In the genomic region with DNA sequence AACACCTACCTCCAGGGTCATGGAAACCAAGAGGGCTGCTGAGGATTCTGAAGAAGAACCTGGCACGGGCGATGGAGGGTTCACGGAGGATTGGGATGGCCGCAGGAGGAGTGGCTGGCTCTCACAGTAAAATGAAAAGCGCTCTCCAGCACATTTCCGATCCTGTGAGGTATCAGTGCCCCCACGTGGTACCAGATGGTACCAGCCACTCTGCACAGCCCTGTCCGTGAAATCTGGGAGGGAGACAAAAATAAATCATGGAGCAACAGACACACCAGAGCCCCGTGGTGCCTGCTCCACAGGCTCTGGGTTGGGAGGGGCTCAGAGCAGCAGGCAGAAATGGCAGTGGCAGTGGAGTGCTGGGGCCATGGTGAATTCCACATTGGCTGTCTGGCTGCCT, we compare ENCODE assay signal across 9 mouse cellular contexts. TPM values are rescaled to one million over a fixed set of nuclear protein-coding genes. Genes with fewer than 3 reads are reported as not detected.
DNase-seq lines count a peak whose midpoint lies in the region; ATAC-seq and TF ChIP-seq lines count a peak whose summit lies in the region.
"Had no signal": no experiment of that assay in that cellular context is flagged by ENCODE, and none has a peak within 500 bp of the region (broad histone marks: within the 10 kb centered on the region; RNA-seq: fewer than 3 reads in every experiment).

No protein-coding gene starts in this region.

- WGBS in lung, embryonic 14.5 days: 17% methylated on average over 9 of the region's 9 CpGs

- H3K36me3 ChIP-seq in lung, embryonic 14.5 days (ENCODE audit: insufficient read depth): no peaks in the 10 kb centered on the region

- H3K9me3 ChIP-seq in lung, embryonic 14.5 days (ENCODE audit: low read depth, low read length): no peaks in the 10 kb centered on the region

- no peaks in the 10 kb centered on the region for H3K4me1 ChIP-seq in lung, embryonic 14.5 days (ENCODE audit: insufficient read depth)

- H3K27ac ChIP-seq in lung, embryonic 14.5 days (ENCODE audit: low read depth): no peak overlapping the region

- 0 out of 2 replicates have a peak, but pooled peaks cover 5% of the 10 kb centered on the region for H3K27me3 ChIP-seq in lung, embryonic 14.5 days (ENCODE audit: insufficient read depth, low read length)

- TF ChIP-seq CTCF in lung, embryonic 14.5 days (IDR thresholded peaks at IDR 0.05; ENCODE audit: low read depth): peak; percentile 60

- DNase-seq in lung, embryonic 14.5 days: peak; percentile 68
- no peak for DNase-seq in lung, postnatal 25 days (ENCODE audit: low spot score)
- DNase-seq in embryo, embryonic 11 days: peak; percentile 59
- DNase-seq in heart, postnatal 4 days: peak; percentile 58
- peak; percentile 50 for DNase-seq in left cerebral cortex, postnatal 4 days
- peak; percentile 56 for DNase-seq in retina, postnatal 1 day
- DNase-seq in gastrocnemius, adult 8-10 months (ENCODE audit: low spot score in 2 of 2): no peak
- no peak for DNase-seq in liver

- no peak overlapping the region for H3K4me2 ChIP-seq in lung, embryonic 14.5 days

- H3K9ac ChIP-seq in lung, embryonic 14.5 days: no peak overlapping the region

- intact Hi-C loops in left cerebral cortex, postnatal 4 days (cut with DNase I): loop anchor here (2.0 to 10.0 kb wide), 2 partner anchors 53 to 399 kb away; no protein-coding TSS in a partner anchor

- peak; percentile 65 for ATAC-seq in lung, embryonic 14.5 days (ENCODE audit: insufficient read depth)

- no peak overlapping the region for H3K4me3 ChIP-seq in lung, embryonic 14.5 days (ENCODE audit: low read depth, low read length)

RNA-seq across cellular contexts. Expression of gene Kcna5, which starts 18.6 kb away (rescaled TPM):
- polyA plus RNA-seq in lung, embryonic 14.5 days (2014; fragmentation: Nextera tagmentation; extraction: Ambion mirVana): 2.7 and 2.8 TPM in 2 replicates
- total RNA-seq in heart, postnatal 4 days (2021): 10 to 100 TPM; 10.6 to 12.0 TPM
- 1 to 10 TPM; 1.3 to 1.9 TPM for total RNA-seq in left cerebral cortex, postnatal 4 days (2021)
- 1 to 10 TPM; 3.3 to 3.9 (median 3.5) TPM for total RNA-seq in gastrocnemius, adult 8-10 months (2022)
- total RNA-seq: neutrophil, adult 5-6 weeks had no signal

Comparison
In these comparisons a context has a peak if more than half of its experiments do, and no peak if none do; other contexts are left out.
1. DNase-seq: peak in lung, embryonic 14.5 days (single experiment), embryo, embryonic 11 days (single experiment), heart, postnatal 4 days (single experiment), left cerebral cortex, postnatal 4 days (single experiment) and retina, postnatal 1 day (single experiment); none in lung, postnatal 25 days (single experiment), gastrocnemius, adult 8-10 months (0 of 2) and liver (single experiment).